Mouse (Mus musculus): Measurements from ENCODE around the gene Frmpd3.

DNA sequence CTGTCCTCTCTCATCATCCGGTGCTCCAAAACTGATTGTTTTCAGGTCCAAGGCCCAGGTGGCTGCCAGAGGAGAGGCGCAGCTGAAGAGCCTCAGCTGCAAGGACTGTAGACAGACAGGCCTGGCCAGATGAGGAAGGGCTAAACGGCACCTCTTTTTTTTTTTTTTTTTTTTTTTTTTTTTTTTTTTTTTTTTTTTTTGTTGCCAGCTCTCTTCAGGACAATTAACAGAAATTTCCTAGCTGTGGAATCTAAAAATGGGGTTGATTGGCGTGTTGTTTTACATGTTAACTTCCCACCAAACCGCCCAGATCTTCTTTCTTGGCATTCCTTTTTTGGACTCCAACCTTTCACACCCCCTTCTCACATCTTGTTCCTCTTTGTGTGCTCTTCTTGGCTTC is 87.9 kb downstream of the Frmpd3 start:
- TF ChIP-seq EP300 (IDR thresholded peaks at IDR 0.05; ENCODE audit: low read depth) (no peak), CTCF (IDR thresholded peaks at IDR 0.05; ENCODE audit: low read depth) (no peak)
